Mouse (Mus musculus): ENCODE data around the gene Wdr26. TPM values are rescaled to one million over a fixed set of nuclear protein-coding genes. Genes with fewer than 3 reads are reported as not detected.

The Wdr26 gene
- polyA plus RNA-seq, 1 experiment: 17.8 TPM

DNA sequence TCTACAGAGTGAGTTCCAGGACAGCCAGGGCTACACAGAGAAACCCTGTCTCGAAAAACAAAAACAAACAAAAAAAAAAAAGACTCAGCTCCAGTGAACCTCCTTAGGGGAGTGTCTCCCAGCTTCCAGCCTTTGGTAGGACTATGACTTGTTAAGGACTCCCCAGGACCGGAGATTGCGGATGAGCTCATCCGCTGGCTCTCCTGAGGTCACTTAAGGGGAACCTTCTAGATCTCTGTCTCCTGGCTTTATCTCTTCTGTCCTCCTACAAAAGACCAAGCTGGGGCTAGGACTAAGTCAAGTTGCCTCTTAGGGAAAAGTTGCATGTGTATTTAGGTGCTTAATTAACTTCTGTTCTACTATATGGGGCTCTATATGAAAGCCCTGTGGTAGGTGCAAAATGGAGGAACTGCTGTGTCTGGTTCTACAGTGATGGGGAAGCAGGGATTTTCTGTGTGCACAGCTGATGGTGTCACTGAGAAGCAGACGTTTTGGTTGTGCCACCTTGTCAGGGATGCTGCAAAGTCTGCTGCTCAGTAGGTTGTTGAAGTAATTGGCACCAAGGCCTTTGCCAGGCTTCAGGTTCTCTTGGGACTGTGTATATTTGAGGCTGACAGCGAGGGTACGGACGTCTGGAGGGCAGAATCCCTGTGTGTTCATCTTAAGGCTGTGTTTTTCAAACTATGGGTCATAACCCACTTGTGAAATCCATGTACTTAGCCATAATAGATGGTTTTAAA is 2.7 kb upstream of the Wdr26 start:
- H3K36me3 ChIP-seq (ENCODE audit: control insufficient read depth): peaks cover 74% of the 10 kb centered on the region
- no peaks in the 10 kb centered on the region for H3K27me3 ChIP-seq (ENCODE audit: control insufficient read depth)
- peak overlapping the region; percentile 2 for H3K4me3 ChIP-seq (replicated peaks)
- TF ChIP-seq GATA1 (IDR thresholded peaks at IDR 0.05; ENCODE audit: low read length) (no peak), TAL1 (IDR thresholded peaks at IDR 0.05; ENCODE audit: low read length) (no peak)
- no peaks in the 10 kb centered on the region for H3K9me3 ChIP-seq (ENCODE audit: control insufficient read depth, low read length)
- H3K4me1 ChIP-seq (ENCODE audit: control insufficient read depth): peaks cover 77% of the 10 kb centered on the region

DNA sequence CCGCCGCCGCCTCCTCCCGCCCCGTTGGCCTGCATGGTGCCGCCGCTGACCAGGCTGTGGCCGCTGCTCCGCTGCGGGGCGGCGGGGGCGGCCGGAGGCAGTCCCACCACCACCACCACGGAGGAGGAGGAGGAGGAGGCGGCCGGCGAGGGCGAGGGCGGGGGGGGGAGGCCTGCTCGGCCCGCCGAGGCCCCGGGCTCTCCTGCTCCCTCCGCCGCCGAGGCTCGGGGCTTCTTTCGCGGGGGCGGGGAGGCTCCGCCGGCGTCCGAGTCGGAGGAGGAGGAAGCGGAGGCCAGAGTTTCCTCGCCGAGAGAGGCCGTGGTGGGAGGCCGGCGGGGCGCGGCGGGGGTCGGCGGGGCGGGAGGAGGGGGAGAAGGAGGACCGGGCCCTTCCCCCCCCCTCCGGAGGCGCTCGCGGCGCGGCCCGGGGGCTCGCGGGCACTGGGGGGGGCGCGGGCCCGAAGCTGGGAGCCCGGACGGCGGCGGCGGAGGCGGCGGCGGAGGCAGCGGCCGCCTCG is 340 bp downstream of the Wdr26 start:
- Histone ChIP-seq H3K4me1 (ENCODE audit: control insufficient read depth) (peaks cover 67% of the 10 kb centered on the region), H3K27me3 (ENCODE audit: control insufficient read depth) (no peaks in the 10 kb centered on the region)
- TF ChIP-seq GATA1 (IDR thresholded peaks at IDR 0.05; ENCODE audit: low read length) (no peak), TAL1 (IDR thresholded peaks at IDR 0.05; ENCODE audit: low read length) (no peak)

GRCm38 (mm10) chr1:181210601-181211402 is 999 bp downstream of the Wdr26 start:
- Histone ChIP-seq H3K4me1 (ENCODE audit: control insufficient read depth) (peaks cover 65% of the 10 kb centered on the region), H3K9me3 (ENCODE audit: control insufficient read depth, low read length) (no peaks in the 10 kb centered on the region), H3K4me3 (replicated peaks) (peak overlapping the region; percentile 100), H3K27me3 (ENCODE audit: control insufficient read depth) (no peaks in the 10 kb centered on the region), H3K36me3 (ENCODE audit: control insufficient read depth) (peaks cover 87% of the 10 kb centered on the region)
- TF ChIP-seq TAL1 (IDR thresholded peaks at IDR 0.05; ENCODE audit: low read length): no peak
- TF ChIP-seq GATA1 (IDR thresholded peaks at IDR 0.05; ENCODE audit: low read length): no peak

More for the DNA sequence above, 340 bp downstream of the Wdr26 start:
- peak overlapping the region; percentile 100 for H3K4me3 ChIP-seq (replicated peaks)
- peaks cover 86% of the 10 kb centered on the region for H3K36me3 ChIP-seq (ENCODE audit: control insufficient read depth)
- no peaks in the 10 kb centered on the region for H3K9me3 ChIP-seq (ENCODE audit: control insufficient read depth, low read length)

DNA sequence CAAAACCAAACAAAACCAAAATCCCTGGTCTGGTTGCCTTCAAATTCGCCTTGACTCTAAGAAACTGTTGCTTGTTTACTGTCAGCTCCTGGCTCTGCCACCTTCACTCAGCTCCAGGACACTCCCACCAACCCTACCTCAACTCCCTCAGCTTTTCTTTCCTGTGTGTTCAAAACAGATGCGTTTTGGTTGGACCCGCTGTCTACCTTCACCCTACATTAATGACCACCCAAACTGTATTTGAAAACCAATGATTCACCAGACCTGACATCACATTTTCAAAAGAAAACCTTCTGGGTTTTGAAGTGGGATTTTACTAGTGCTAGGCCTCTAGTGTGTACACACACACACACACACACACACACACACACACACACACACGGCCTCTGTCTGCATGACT is 1.7 kb downstream of the Wdr26 start:
- peaks cover 65% of the 10 kb centered on the region for H3K4me1 ChIP-seq (ENCODE audit: control insufficient read depth)
- no peaks in the 10 kb centered on the region for H3K27me3 ChIP-seq (ENCODE audit: control insufficient read depth)
- H3K4me3 ChIP-seq (replicated peaks): peak overlapping the region; percentile 100
- H3K36me3 ChIP-seq (ENCODE audit: control insufficient read depth): peaks cover 87% of the 10 kb centered on the region
- H3K9me3 ChIP-seq (ENCODE audit: control insufficient read depth, low read length): no peaks in the 10 kb centered on the region
- TF ChIP-seq TAL1 (IDR thresholded peaks at IDR 0.05; ENCODE audit: low read length) (no peak), GATA1 (IDR thresholded peaks at IDR 0.05; ENCODE audit: low read length) (no peak)

DNA sequence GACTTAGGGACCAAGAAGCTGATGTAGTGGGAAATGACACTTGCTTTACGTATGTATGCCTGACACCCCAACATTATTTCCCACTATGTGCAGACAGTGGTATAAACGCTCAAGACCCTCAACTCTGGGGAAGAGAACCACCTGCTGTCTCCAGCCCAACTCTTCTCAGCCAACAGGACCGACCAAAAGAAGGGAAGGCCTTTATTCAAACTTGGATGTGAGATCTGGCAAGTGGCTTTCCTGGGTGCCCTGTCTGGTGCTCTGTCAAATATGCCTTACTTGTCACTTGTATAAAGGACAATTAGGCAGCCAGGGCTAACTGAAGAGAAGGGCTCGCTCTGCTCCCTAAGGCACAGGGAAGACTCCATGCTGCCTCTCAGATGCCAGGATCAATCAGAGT is 12.4 kb downstream of the Wdr26 start:
- H3K4me3 ChIP-seq (replicated peaks): no peak overlapping the region
- H3K36me3 ChIP-seq (ENCODE audit: control insufficient read depth): peaks cover 96% of the 10 kb centered on the region
- no peaks in the 10 kb centered on the region for H3K27me3 ChIP-seq (ENCODE audit: control insufficient read depth)
- TF ChIP-seq TAL1 (IDR thresholded peaks at IDR 0.05; ENCODE audit: low read length): no peak
- no peak for TF ChIP-seq GATA1 (IDR thresholded peaks at IDR 0.05; ENCODE audit: low read length)
- H3K9me3 ChIP-seq (ENCODE audit: control insufficient read depth, low read length): no peaks in the 10 kb centered on the region
- H3K4me1 ChIP-seq (ENCODE audit: control insufficient read depth): peaks cover 20% of the 10 kb centered on the region

DNA sequence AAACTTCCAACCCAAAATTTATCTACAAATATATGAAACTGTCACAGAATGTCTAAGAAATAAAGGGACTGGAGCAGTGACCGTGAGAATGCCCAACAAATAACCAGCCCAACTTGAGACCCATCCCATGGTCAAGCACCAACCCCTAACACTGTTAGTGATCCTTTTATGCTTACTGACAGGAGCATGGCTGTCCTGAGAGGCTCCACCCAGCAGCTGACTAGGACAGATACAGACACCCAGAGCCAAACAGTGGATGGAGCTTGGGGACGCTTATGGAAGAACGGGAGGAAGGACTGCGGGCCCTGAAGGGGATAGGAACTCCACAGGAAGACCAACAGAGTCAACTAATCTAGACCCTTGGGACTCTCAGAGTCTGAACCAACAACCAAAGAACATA is 22.9 kb downstream of the Wdr26 start:
- H3K36me3 ChIP-seq (ENCODE audit: control insufficient read depth): peaks cover 99% of the 10 kb centered on the region
- H3K4me1 ChIP-seq (ENCODE audit: control insufficient read depth): peaks cover 19% of the 10 kb centered on the region
- no peak overlapping the region for H3K4me3 ChIP-seq (replicated peaks)
- TF ChIP-seq TAL1 (IDR thresholded peaks at IDR 0.05; ENCODE audit: low read length) (no peak), GATA1 (IDR thresholded peaks at IDR 0.05; ENCODE audit: low read length) (no peak)
- no peaks in the 10 kb centered on the region for H3K9me3 ChIP-seq (ENCODE audit: control insufficient read depth, low read length)
- H3K27me3 ChIP-seq (ENCODE audit: control insufficient read depth): no peaks in the 10 kb centered on the region

GRCm38 (mm10) chr1:181170210-181170609 is 41.6 kb downstream of the Wdr26 start:
- no peaks in the 10 kb centered on the region for H3K27me3 ChIP-seq (ENCODE audit: control insufficient read depth)
- peaks cover 97% of the 10 kb centered on the region for H3K36me3 ChIP-seq (ENCODE audit: control insufficient read depth)
- H3K4me3 ChIP-seq (replicated peaks): no peak overlapping the region
- peaks cover 4% of the 10 kb centered on the region for H3K4me1 ChIP-seq (ENCODE audit: control insufficient read depth)
- no peaks in the 10 kb centered on the region for H3K9me3 ChIP-seq (ENCODE audit: control insufficient read depth, low read length)
- TF ChIP-seq TAL1 (IDR thresholded peaks at IDR 0.05; ENCODE audit: low read length): no peak
- no peak for TF ChIP-seq GATA1 (IDR thresholded peaks at IDR 0.05; ENCODE audit: low read length)

DNA sequence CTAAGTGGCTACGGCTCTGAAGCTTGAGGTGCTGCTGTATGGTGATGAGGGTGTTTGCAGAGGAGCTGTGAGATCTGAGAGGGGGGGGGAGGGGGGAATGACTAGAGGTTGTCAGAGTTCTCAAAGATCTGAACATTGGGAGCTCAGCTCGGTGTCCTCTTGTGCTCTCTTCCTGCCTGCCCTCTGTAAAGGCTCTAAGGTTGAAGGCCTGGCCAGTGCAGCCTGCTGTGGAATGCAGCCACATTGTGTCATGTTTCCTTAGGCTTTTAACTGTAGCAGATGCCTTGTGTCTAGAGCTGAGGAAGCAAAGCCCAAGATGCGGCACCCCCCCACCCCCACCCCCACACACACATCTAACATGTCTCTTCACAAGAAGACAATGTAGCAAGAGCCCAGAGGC is 43.4 kb downstream of the Wdr26 start:
- Histone ChIP-seq H3K36me3 (ENCODE audit: control insufficient read depth) (peaks cover 93% of the 10 kb centered on the region), H3K27me3 (ENCODE audit: control insufficient read depth) (no peaks in the 10 kb centered on the region), H3K4me1 (ENCODE audit: control insufficient read depth) (peaks cover 5% of the 10 kb centered on the region), H3K9me3 (ENCODE audit: control insufficient read depth, low read length) (no peaks in the 10 kb centered on the region), H3K4me3 (replicated peaks) (no peak overlapping the region)
- TF ChIP-seq TAL1 (IDR thresholded peaks at IDR 0.05; ENCODE audit: low read length): no peak
- TF ChIP-seq GATA1 (IDR thresholded peaks at IDR 0.05; ENCODE audit: low read length): no peak

DNA sequence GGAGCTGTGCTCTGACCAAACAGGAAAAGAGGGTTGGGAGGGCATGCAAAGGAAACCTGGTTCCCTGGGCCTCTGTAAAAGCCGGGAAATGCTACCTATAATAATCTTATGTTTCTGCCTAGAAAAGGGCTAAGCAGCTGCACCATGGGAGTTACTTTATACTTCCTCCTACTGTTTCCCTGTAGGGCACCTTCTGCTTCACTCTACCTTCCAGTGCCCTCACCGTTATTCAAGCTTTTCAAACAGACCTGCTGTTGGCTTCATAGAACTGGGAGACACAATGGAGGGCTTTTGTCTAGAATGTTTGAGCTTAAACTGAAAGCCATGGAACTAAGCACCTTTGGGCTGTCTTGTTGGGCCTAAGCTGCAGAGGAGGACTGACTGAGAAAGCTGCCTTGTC is 44.0 kb downstream of the Wdr26 start:
- no peaks in the 10 kb centered on the region for H3K9me3 ChIP-seq (ENCODE audit: control insufficient read depth, low read length)
- H3K4me1 ChIP-seq (ENCODE audit: control insufficient read depth): peaks cover 5% of the 10 kb centered on the region
- peaks cover 94% of the 10 kb centered on the region for H3K36me3 ChIP-seq (ENCODE audit: control insufficient read depth)
- H3K4me3 ChIP-seq (replicated peaks): no peak overlapping the region
- H3K27me3 ChIP-seq (ENCODE audit: control insufficient read depth): no peaks in the 10 kb centered on the region
- TF ChIP-seq TAL1 (IDR thresholded peaks at IDR 0.05; ENCODE audit: low read length): no peak
- TF ChIP-seq GATA1 (IDR thresholded peaks at IDR 0.05; ENCODE audit: low read length): no peak
